Mouse (Mus musculus): ENCODE measurements around the gene Rnls. TPM values are rescaled to one million over a fixed set of nuclear protein-coding genes. Genes with fewer than 3 reads are reported as not detected.

Rnls gene
- total and polyA plus RNA-seq, 3 experiments, result 1.7 to 3.7 (median 2.8) TPM

GRCm38 (mm10) chr19:33202422-33202821, 189.7 kb downstream of the Rnls start:
- Histone ChIP-seq H3K4me3 (replicated peaks in 1 of 3; ENCODE audit: low read depth in 2 of 3, low read length in 2 of 3, poor library complexity in 1 of 3) (no peak overlapping the region), H3K27ac (ENCODE audit: insufficient read depth, low read depth) (no peak overlapping the region), H3K9ac (ENCODE audit: insufficient read depth, low read depth) (no peak overlapping the region), H3K36me3 (replicated peaks in 1 of 2; ENCODE audit: control insufficient read depth in 1 of 2, insufficient read depth in 1 of 2, low read length in 1 of 2) (no peaks in the 10 kb centered on the region), H3K9me3 (replicated peaks; ENCODE audit: low read length) (no peaks in the 10 kb centered on the region), H3K27me3 (replicated peaks) (no peaks in the 10 kb centered on the region), H3K4me2 (ENCODE audit: insufficient read depth, low read depth, poor library complexity, severe bottlenecking) (no peak overlapping the region), H3K4me1 (ENCODE audit: control insufficient read depth in 1 of 2, insufficient read depth in 2 of 2) (peaks cover 2 to 9% of the 10 kb centered on the region in 2 experiments; a peak in 2 of 4 replicates), H3K79me2 (replicated peaks; ENCODE audit: control insufficient read depth, extremely low read depth, insufficient read depth, poor library complexity, severe bottlenecking) (no peaks in the 10 kb centered on the region)
- TF ChIP-seq CTCF (conservative IDR thresholded peaks at IDR 0.05 in 1 of 2, IDR thresholded peaks at IDR 0.05 in 1 of 2; ENCODE audit: low read depth in 2 of 2, low read length in 2 of 2) (peak in 1 of 2 experiments; percentile 53; a peak in 2 of 4 replicates), SMC3 (IDR thresholded peaks at IDR 0.05; ENCODE audit: low read depth, low read length) (peak; percentile 71), POLR2A (IDR thresholded peaks at IDR 0.05; ENCODE audit: low read depth, low read length) (no peak), RAD21 (IDR thresholded peaks at IDR 0.05; ENCODE audit: low read depth, low read length) (peak; percentile 28), TCF12 (IDR thresholded peaks at IDR 0.05; ENCODE audit: low read depth, low read length) (no peak), ZC3H11A (IDR thresholded peaks at IDR 0.05; ENCODE audit: low read depth, low read length) (peak; percentile 7; the same call in 1 of the 2 replicates)
- dilution Hi-C loops (cut with MboI; ENCODE audit: extremely low pct_ligation_motif_present, extremely low pct_unique_long_range_greater_than_20kb, low sequenced_read_pairs), result no loop called here
- in situ Hi-C loops (cut with MboI; ENCODE audit: low pct_ligation_motif_present, low pct_unique_long_range_greater_than_20kb, low sequenced_read_pairs), result no loop called here
- no peak for DNase-seq (ENCODE audit: extremely low read depth)

GRCm38 (mm10) chr19:33201181-33201580, 190.9 kb downstream of the Rnls start:
- in situ Hi-C loops (cut with MboI; ENCODE audit: low pct_ligation_motif_present, low pct_unique_long_range_greater_than_20kb, low sequenced_read_pairs) (no loop called here), dilution Hi-C loops (cut with MboI; ENCODE audit: extremely low pct_ligation_motif_present, extremely low pct_unique_long_range_greater_than_20kb, low sequenced_read_pairs) (no loop called here)

DNA sequence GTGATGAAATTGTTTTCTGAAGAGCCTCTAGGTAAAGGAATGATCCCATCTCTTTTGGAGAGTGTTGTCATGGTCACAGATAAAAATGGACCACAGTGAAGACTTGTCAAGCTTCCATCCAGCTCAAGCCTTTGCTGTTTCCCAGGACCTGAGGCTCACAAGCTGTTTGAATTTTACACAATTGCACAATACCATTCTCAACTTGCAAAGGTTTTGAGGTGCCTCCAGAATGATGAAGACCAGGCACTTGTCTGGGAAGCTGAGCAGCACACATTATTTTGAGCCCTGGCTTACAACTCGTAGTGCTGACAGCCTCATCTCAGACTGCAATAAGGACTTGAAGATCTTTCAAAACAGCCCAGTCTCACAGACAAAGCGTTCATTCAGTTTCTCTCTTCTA, 200.0 kb downstream of the Rnls start:
- Histone ChIP-seq H3K4me2 (ENCODE audit: insufficient read depth, low read depth, poor library complexity, severe bottlenecking) (no peak overlapping the region), H3K27ac (ENCODE audit: insufficient read depth, low read depth) (no peak overlapping the region), H3K4me3 (replicated peaks in 1 of 3; ENCODE audit: low read depth in 2 of 3, low read length in 2 of 3, poor library complexity in 1 of 3) (no peak overlapping the region), H3K9ac (ENCODE audit: insufficient read depth, low read depth) (no peak overlapping the region), H3K9me3 (replicated peaks; ENCODE audit: low read length) (no peaks in the 10 kb centered on the region), H3K79me2 (replicated peaks; ENCODE audit: control insufficient read depth, extremely low read depth, insufficient read depth, poor library complexity, severe bottlenecking) (no peaks in the 10 kb centered on the region), H3K27me3 (replicated peaks) (no peaks in the 10 kb centered on the region), H3K4me1 (ENCODE audit: control insufficient read depth in 1 of 2, insufficient read depth in 2 of 2) (peaks cover 0 to 2% of the 10 kb centered on the region in 2 experiments; a peak in 2 of 4 replicates), H3K36me3 (replicated peaks in 1 of 2; ENCODE audit: control insufficient read depth in 1 of 2, insufficient read depth in 1 of 2, low read length in 1 of 2) (no peaks in the 10 kb centered on the region)
- TF ChIP-seq POLR2A (IDR thresholded peaks at IDR 0.05; ENCODE audit: low read depth, low read length) (no peak), TCF12 (IDR thresholded peaks at IDR 0.05; ENCODE audit: low read depth, low read length) (no peak), JUND (conservative IDR thresholded peaks at IDR 0.05; ENCODE audit: low read depth, low read length) (no peak), CTCF (conservative IDR thresholded peaks at IDR 0.05 in 1 of 2, IDR thresholded peaks at IDR 0.05 in 1 of 2; ENCODE audit: low read depth in 2 of 2, low read length in 2 of 2) (no peak), CHD1 (IDR thresholded peaks at IDR 0.05; ENCODE audit: low read depth, low read length) (no peak), SIN3A (IDR thresholded peaks at IDR 0.05; ENCODE audit: low read length) (no peak), MXI1 (IDR thresholded peaks at IDR 0.05; ENCODE audit: low read depth, low read length) (no peak), ELF1 (IDR thresholded peaks at IDR 0.05; ENCODE audit: low read depth, low read length) (no peak), ZKSCAN1 (IDR thresholded peaks at IDR 0.05; ENCODE audit: borderline replicate concordance, low read depth, low read length) (no peak), POLR2AphosphoS2 (IDR thresholded peaks at IDR 0.05; ENCODE audit: low read depth, low read length) (no peak), ZMIZ1 (IDR thresholded peaks at IDR 0.05; ENCODE audit: low read depth, low read length) (no peak)
- dilution Hi-C loops (cut with MboI; ENCODE audit: extremely low pct_ligation_motif_present, extremely low pct_unique_long_range_greater_than_20kb, low sequenced_read_pairs), result no loop called here
- no peak for DNase-seq (ENCODE audit: extremely low read depth)
- in situ Hi-C loops (cut with MboI; ENCODE audit: low pct_ligation_motif_present, low pct_unique_long_range_greater_than_20kb, low sequenced_read_pairs), result no loop called here

More at GRCm38 (mm10) chr19:33201181-33201580, 190.9 kb downstream of the Rnls start:
- H3K79me2 ChIP-seq (replicated peaks; ENCODE audit: control insufficient read depth, extremely low read depth, insufficient read depth, poor library complexity, severe bottlenecking), result no peaks in the 10 kb centered on the region
- H3K36me3 ChIP-seq (replicated peaks in 1 of 2; ENCODE audit: control insufficient read depth in 1 of 2, insufficient read depth in 1 of 2, low read length in 1 of 2), result no peaks in the 10 kb centered on the region
- H3K9me3 ChIP-seq (replicated peaks; ENCODE audit: low read length), result no peaks in the 10 kb centered on the region
- no peak overlapping the region for H3K4me3 ChIP-seq (replicated peaks in 1 of 3; ENCODE audit: low read depth in 2 of 3, low read length in 2 of 3, poor library complexity in 1 of 3)
- H3K4me1 ChIP-seq (ENCODE audit: control insufficient read depth in 1 of 2, insufficient read depth in 2 of 2), result peaks cover 0 to 10% of the 10 kb centered on the region in 2 experiments; a peak in 2 of 4 replicates
- TF ChIP-seq ZNF384 (IDR thresholded peaks at IDR 0.05; ENCODE audit: low read depth, low read length), result no peak
- no peak for TF ChIP-seq ELF1 (IDR thresholded peaks at IDR 0.05; ENCODE audit: low read depth, low read length)
- no peak overlapping the region for H3K9ac ChIP-seq (ENCODE audit: insufficient read depth, low read depth)
- H3K4me2 ChIP-seq (ENCODE audit: insufficient read depth, low read depth, poor library complexity, severe bottlenecking), result no peak overlapping the region
- no peak overlapping the region for H3K27ac ChIP-seq (ENCODE audit: insufficient read depth, low read depth)
- DNase-seq (ENCODE audit: extremely low read depth), result no peak
- H3K27me3 ChIP-seq (replicated peaks), result no peaks in the 10 kb centered on the region

Data from CH12.LX (cell line).